Mouse (Mus musculus) small intestine, adult 10 weeks (tissue): ENCODE data around the gene Gm14137. TPM values are rescaled to one million over a fixed set of nuclear protein-coding genes. Genes with fewer than 3 reads are reported as not detected.

ENCODE experiments used
- polyA plus RNA-seq: library from polyadenylated mRNA; stranded (reverse); fragments of 350-450 nt; fragmentation: Illumina TruSeq; extraction: RNeasy Lipid Tissue Mini Kit (QIAGEN cat#74804); gene quantifications from one replicate; pipeline ENCODE4 v1.2.3, GENCODE M21; 2014; ENCODE audit warnings: low replicate concordance

Gene Gm14137
- not detected for polyA plus RNA-seq

DNA sequence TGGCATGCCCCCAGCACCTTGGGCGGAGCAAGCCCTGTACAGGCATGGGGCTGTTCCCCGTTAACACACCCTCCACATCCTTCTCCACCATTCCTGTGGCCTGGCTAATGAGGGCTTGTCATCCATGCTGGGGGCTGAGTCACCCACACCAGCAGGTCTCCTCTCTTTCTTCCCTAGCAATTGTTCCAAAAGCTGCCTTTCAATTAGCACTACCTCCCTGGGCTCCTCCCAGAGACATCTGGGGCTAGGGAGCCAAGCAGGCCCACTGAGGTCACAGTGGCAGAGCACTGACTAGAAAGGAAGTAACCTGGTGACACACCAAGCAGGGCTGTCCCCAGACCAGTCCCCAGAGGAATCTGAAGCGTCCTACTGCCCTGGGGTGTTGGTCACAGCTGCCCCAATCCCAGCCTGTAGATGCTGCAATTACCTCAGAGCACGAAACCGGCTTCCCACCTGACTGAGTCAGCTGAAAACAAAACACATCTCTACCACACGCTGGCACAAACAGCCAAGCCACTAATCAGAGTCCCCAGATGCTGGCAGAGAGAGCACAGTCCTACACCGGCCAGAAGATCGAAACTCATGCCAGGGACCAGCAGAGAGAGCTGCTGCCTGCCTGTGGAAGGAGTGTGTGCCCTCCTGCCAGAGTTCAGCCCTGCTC is at the start of gene Gm14137:
Gene Gm14137 (plus strand): TSS at position 519 of the 661 bp plus-strand sequence.

GRCm38 (mm10) chr2:119156681-119157572 is 17.4 kb upstream of the Gm14137 start, which contains the start of gene Rmdn3:
Gene Rmdn3, minus strand, starts transcription at chr2:119157034.

GRCm38 (mm10) chr2:119166901-119167865 is 7.1 kb upstream of the Gm14137 start, which contains the start of gene Gchfr:
Gene Gchfr, plus strand, starts transcription at chr2:119167773.

GRCm38 (mm10) chr2:119208344-119209175 is 34.3 kb downstream of the Gm14137 start, which contains the start of the genes Zfyve19 and Dnajc17:
Gene Zfyve19, plus strand, starts transcription at chr2:119208617.
Gene Dnajc17, minus strand, starts transcription at chr2:119208795.

Other genes starting within 250 kb of the Gm14137 start
- gene Chst14, start 248.0 kb upstream of the Gm14137 start, polyA plus RNA-seq: 0.59 TPM
- 22.2 TPM for gene Ccdc32, start 145.1 kb upstream of the Gm14137 start, polyA plus RNA-seq
- 1.7 TPM for gene Rpusd2, start 139.7 kb upstream of the Gm14137 start, polyA plus RNA-seq
- 14.3 TPM for gene Knl1, start 127.4 kb upstream of the Gm14137 start, polyA plus RNA-seq
- gene Rad51, start 61.7 kb upstream of the Gm14137 start, polyA plus RNA-seq: 14.0 TPM
- gene Rmdn3, start 17.5 kb upstream of the Gm14137 start, polyA plus RNA-seq: 154 TPM
- gene Gchfr, start 6.7 kb upstream of the Gm14137 start, polyA plus RNA-seq: not detected
- 2.9 TPM for gene Zfyve19, start 34.1 kb downstream of the Gm14137 start, polyA plus RNA-seq
- gene Dnajc17, start 34.3 kb downstream of the Gm14137 start, polyA plus RNA-seq: not detected
- gene Ppp1r14d, start 55.4 kb downstream of the Gm14137 start, polyA plus RNA-seq: 40.4 TPM
- gene Spint1, start 62.9 kb downstream of the Gm14137 start, polyA plus RNA-seq: 24.6 TPM
- not detected for gene Rhov, start 96.8 kb downstream of the Gm14137 start, polyA plus RNA-seq
- gene Vps18, start 114.2 kb downstream of the Gm14137 start, polyA plus RNA-seq: 0.26 TPM
- gene Dll4, start 151.3 kb downstream of the Gm14137 start, polyA plus RNA-seq: 0.30 TPM
- not detected for gene Chac1, start 176.7 kb downstream of the Gm14137 start, polyA plus RNA-seq